Mouse (Mus musculus) kidney, adult 18-20 months (tissue): ENCODE measurements around the gene Hoxc8.

Experiments
- DNase-seq: peaks from one replicate; pipeline ENCODE4 v3.0.0; 2021

Gene Hoxc8

DNA sequence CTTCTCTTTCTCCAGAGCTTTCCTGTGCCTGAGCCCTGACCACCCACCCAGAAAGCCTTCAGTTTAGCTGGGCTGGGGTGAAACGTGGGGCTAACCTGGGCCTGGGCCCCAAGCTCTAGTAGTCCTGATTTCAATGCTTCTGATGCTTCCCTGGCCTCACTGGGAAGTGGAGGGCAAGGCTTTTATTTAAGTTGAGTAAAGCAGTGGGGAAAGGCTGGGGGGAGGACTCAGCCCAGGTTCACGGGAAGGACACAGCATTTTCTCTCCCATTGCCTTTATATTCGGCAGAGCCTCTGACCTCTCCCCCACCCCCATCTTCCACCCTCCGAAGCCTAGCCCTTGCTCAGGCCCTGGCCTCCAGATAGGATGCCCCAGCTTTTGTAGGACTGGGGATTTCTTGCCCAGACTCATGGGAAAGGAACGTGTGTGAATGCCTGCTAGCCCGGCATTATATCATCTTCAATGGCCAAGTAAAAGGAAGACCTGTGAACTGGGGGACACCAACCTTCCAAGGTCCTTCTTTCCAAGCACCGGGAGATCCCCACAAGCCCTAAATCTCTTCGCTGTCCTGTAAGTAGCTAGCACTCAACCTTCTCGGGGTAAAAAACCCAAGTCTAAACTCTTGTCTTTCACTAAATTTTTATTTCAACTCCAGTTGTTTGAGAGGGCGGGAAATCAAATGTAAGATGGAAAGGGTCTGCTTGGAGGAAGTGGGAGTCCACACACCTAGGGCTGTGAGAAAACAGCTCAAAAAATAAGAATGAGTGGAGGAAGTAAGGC, 48.5 kb downstream of the Hoxc8 start:
- no peak for DNase-seq

DNA sequence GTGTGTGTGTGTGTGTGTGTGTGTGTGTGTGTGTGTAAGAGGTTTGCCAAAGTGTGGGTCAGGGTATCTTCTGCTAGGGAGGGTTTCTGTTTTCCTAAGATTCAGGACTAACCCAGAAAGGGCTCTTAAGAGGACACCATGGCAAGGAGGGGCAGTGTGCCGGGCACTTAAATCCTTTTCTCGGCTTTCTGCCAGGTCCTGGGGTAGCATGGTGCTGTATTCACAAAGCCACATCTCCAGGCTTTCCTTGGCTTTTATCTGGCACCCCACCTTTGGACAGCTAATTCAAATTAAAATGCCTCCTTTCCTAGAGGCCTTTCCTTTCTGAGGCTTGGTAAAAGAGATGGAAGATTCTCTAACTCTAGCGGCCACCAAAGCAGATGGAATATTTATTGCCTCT, 49.2 kb downstream of the Hoxc8 start:
- no peak for DNase-seq

- no peak for DNase-seq
These were observed 50.2 kb downstream of the Hoxc8 start for GRCm38 (mm10) chr15:103040601-103041000.

- DNase-seq: no peak
These were observed 51.2 kb downstream of the Hoxc8 start for GRCm38 (mm10) chr15:103041613-103042012.

GRCm38 (mm10) chr15:103042209-103042608, 51.8 kb downstream of the Hoxc8 start:
- no peak for DNase-seq
